Mouse (Mus musculus) layer of hippocampus, postnatal 10 days (tissue): Measurements from ENCODE around the gene Hyal1. TPM values are rescaled to one million over a fixed set of nuclear protein-coding genes. Genes with fewer than 3 reads are reported as not detected.
A peak's percentile ranks its signal among the peaks of the same experiment; 100 is the strongest.

Experiments used
- DNase-seq, 2 experiments: peaks; one replicate each; pipeline ENCODE4 v3.0.0; 2021; ENCODE audit warnings: low spot score in 2 of 2
- total RNA-seq, 2 experiments: library from RNA; stranded (reverse); gene quantifications; 2 replicates each; pipeline ENCODE4 v1.2.3; 2021

The Hyal1 gene
- total RNA-seq, 2 experiments from 2014 or later = 3.7 to 4.2 TPM

DNA sequence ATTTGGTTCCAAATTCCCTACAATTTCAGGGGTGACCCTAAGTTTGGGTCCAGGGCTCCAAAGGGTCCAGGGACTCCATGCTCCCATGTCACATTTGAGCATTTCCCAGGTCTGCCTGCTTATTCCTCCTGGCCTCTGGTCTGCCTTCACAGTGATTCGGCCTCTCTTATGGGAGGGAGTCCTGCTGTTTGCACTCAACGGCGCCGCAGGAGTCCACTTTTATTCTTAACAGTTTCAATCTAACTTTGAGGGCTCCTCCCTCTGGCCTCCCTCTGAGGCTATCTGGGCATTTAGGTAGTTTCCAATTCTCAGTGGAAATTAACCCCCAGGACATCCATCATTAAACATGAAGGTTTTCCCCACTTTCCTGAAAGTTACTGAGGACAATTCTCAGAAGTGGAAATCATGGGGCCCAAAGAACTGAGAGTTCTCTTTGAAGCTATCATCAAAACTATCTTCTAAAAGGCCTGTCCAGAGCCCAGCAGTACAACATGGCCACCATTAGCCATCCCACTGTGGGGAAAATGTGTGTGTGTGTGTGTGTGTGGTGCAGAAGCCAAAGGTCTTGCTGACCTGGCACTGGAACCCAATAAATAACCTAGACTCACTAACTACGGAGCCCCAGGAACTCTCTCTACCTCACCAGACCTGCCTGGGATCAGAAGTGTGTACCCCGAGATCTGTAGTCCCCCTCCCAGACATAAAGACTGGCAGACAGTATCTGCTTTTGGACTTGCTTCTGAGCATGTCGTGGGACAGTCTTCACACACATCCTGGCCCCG is 17.7 kb downstream of the Hyal1 start:
- no peak for DNase-seq

DNA sequence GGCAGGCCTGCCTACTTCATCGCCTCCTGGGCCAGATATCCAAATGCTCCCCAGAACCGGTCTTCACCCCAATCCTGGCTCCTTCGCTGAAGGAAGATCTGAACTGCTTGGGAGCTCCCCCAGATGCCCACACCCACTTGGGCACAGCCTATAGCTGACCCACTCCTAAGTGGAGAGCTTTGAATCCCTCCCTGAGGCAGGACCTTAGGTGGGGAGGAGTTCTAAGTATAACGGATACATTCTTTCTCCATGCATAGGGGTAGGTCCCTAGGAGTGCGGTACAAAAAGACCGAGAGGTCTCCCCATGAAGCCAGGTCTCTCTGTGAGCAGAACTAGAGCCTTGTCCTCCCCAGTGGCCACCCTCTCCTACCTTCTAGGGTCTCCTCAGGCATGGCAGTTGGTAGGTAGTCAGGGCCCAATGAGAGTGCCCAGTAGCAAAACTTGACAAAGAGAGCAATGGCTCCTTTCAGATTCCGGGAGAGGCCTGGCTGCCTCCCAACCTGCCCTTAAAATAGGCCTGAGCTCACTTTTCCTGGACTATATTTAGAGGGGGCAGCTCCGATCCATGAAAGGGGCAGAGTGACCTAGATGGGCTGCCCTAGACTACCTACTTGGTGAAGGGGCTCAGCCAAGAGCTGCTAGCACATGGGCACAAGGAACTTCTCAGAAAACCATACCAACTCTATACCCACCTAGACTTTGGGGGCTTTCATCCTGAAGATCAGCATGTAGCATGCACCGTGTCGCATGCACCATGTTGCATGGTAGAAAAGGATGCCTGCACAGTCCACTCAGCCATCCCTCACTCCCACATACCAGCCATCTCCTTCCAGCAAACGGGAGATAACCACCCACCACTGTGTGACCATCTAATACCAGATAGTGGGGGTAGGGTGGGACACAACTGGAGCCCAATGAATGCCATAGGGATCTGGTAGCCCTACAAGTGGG is 20.2 kb downstream of the Hyal1 start:
- DNase-seq = no peak

DNA sequence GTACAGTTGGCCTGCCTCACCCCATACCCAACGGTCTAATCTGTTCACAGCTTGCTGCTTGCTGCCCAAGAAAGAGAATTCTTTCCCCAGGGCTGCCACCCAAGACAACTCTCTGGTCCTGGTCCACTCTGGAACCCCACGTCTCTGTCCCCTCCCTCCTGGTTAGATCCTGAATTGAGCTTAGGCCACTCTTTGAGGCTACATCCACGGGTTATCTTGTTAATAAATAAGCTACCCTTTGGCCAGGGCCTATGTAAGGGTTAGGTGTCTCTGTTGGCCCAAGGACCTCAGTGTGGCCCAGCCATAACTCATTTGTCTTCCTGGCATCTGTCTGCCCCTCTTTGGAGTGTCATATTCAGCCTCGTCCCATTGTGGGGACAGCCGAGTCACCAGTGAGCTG is 21.7 kb downstream of the Hyal1 start:
- DNase-seq = no peak

DNA sequence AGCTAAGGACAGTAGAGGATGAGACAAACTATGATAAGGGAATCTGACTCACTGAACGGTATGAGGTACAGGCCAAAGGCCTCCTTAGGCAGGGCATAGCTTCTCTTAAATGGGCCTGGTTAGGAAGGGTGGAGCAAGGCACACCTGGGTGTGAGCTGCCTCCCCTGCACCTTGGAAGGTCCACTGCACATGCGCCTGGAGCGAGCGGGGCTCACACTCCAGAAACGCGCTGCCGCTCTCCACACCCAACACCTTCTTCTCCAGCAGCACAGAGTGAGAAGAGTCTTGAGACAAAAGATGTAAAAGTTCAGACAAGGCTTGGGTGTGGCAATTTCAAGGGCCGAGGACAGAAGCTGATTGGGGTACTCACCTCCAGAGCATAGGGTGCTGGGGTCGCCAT is 22.7 kb downstream of the Hyal1 start:
- no peak for DNase-seq

DNA sequence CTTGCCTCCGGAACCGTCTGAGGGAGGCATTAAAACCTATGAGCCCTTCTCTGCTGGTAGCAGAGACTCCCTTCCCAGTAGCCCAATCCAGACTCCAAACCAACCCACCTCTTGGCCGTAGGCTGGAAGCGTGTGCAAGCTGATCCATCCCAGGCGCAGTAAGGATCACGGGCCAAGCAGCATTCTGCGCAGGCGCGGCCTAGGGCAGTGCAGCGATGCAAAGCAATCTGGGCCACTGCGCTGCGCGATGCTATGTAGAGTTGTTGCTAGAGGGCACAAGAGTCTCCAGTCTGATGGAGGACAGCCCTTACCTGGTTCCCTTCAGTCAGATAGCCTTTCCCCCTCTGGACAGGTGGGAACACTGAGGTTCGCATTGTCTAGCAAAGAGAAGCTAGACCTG is 23.1 kb downstream of the Hyal1 start:
- DNase-seq = no peak

DNA sequence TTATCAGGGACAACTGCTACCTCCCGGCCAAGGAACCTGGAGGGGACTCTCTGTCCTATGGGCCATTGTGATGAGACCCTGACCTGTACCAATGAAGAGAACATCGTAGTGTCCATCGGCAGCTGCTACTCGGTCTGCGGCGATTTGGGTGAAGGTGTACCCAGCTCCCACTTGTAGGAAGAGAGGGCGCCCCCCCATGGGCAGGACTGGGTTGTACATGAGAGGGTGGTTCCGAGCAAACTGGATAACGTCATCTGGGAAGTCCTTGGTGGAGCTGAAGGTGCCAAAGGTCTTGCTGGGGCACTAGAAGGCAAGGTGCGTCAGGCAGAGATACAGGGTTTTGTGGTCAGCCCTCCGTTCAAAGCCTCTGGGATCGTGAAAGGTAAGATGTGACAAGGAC is 24.0 kb downstream of the Hyal1 start:
- no peak for DNase-seq

DNA sequence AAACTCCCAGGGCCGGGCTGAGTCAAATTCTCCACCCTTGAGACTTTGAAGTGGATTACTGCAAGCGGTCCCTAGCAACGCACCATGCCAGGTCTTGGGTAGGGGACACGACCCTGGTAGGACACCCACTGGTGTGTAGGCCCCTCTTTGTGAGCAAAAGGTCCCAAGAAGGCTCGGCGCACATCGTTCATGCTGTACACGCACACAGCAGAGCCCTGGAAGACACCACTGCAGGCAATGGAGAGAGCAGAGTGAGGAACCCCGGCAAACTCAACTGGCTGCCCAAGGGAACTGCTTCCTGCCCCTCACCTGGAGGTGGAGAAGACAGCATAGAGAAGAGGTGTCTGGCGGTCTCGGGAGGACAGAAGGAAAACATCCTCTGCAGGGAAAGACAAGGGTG is 24.5 kb downstream of the Hyal1 start:
- no peak for DNase-seq

DNA sequence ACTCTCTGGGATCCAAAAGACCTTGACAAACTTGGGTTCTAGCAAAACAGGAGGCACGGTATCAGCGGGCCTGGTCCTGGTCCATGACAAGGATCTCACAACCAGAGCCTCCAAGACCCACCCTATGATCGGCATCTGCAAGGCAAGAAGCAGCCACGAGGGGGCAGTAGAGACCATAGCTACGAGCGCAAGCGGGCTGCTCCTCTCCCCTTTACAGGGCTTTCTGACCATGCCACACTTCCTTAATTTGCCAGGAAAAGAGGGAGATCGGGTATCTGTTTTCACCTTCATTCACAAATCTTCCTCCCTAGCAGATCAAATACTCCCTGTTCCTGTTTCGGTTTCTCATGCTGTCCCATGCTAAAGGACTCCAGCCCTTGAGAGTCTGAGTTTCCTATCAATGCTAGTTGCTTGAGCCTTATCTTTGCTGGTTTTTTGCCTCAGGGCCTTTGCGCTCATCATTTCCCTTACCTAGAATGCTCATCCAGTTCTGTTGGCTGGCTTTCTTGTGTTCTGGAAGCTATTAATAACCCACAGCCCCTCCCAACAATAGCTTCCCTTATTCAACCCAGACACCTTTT is 25.4 kb downstream of the Hyal1 start:
- DNase-seq = peak; percentile 98 to 99

DNA sequence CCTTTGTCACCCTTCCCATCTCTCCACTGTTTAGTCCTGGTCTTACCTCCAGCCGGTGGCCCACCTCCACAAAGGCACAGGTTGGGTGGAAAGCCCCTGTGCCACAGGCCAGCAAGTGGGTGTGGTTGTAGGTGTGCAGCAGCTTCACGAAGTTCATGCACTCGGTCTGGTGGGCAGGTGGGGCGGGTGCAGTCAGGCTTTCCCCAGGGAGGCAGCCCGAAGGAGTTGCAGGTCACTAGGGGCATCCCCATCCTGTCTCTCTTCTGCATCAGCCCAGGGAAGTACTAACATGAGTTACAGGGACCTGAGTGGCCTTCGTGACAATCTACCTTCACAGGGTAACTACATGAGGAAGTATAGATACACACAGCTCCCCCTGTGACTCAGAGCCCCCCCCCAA is 26.5 kb downstream of the Hyal1 start:
- no peak for DNase-seq

DNA sequence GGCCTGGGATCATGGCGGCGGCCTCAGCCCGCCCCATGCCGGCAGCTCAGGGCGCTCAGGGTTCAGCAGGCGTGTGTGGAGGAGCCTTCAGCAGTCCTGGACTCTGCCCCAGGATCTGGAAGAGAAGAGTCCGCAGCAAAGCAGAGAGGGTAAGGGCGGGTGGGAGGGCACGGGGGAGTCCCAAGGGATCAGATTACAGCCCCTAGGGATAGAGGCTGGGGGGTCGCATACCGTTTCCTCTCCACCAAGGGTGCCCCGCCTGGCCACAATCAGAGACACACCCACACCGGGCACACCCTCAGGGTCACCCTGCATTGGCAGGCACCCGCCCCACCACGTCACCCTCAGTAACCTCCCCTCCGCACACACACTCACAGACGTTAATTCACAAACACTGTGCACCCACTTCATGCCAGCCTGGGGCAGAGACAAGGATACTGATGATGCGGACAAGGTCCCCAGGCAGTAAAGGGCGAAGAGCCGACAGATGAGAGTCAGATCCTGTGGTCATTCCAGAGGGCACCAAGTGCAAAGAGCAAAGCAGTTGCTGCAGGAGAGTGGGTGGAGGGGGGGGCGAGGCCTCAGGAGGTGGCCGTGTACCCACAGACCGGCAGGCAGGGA is 28.4 kb downstream of the Hyal1 start:
- DNase-seq = no peak

DNA sequence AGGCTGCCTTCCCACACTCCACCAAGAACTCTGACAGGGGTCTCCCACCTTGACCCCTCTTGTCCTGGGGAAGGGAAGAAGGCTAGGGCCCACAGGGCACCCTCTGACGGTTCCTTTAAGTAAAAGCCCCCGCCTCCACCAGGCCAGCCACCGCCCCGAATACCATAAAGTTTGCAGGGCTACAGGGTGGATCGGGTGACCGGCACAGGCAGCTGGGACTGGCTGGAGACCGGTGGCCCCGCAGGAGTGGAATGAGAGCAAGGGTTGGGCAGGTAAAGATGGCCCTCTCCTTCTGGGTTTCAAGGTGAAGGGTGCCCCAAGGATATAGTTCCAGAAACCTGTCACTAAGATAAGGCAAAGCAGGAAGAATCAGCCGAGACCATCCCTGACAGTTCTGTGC is 29.9 kb downstream of the Hyal1 start:
- DNase-seq = no peak

DNA sequence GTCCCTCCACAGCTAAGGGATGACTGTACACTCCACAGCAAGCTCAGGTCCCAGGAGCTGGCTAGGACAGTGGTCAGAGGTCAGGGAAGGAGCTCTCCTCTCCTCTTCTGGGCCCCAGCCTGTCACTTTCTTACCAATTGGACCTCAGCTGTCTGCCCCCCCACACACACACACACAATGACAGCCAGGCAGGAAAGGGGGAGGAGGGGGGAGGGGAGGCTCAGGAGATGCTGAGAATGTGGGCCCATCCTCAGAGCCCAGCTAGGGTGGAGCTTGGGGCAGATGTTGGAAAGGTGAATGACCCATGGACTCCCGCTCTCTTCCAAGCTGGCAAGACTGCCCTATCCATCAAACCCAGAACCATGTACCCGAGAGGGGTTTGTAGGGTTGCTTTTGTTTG is 30.3 kb downstream of the Hyal1 start:
- no peak for DNase-seq

DNA sequence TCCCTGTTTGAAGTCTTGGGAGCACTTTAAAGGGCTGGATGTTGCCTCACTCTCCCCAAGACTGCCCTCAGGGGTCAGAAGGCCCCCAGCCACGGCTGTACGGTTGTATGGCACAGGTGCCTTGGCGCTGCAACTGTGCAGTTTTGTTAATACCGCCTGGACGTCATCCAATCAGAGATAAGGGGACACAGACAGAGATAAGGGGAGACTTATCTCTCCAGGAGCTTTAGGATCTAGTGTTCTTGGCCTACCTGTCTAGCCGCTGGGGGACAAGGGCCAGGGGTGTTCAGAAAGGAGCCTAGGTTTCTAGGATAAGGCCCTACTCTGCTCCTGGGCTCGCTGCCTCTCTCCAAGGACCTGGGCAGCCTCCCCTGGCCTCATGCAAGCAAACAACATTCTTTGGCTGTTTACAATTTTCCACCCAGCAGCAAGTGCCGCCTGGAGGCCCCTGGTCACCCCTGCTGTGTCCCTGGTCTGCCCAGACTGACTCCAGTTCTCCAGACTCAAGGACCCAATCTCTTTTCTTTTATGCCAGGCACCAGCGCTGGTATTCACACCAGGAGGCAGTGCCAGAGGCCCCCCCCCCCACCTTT is 31.0 kb downstream of the Hyal1 start:
- DNase-seq = no peak

DNA sequence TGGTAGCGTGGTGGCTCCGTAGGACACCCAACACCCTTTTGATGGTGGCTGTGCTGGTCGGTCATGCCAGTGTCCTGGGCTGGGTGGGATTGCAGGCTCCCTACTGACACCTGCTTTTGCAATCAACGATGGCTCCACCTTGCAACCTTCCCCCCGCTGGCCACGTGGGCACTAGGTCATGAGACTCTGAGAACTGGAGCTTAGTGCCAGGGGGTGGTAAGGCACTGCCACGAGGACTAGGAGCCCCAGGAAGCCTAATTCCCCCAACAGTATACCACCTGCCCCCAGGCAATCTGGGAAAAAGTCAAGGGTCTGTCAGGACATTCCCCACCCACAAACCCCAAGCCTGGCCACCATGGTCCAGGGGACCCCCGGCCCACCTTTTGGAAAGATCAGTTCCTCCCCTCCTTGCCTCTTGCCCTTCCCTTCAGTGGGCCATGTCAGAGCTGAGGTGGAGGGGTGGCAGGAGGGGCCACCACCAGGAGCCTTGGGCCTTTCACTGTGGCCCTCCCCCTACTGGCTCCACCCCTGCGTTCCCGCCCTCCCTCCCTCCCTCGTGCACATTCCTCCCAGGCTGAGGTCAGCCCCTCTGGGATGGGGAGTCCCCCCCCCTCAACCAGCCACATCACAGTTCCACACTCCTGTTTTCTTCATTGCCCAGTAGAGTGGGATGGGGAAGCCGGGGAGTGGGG is 32.2 kb downstream of the Hyal1 start, which contains the start of gene Sema3b:
Sema3b (minus strand) TSS at position 489 of the 692 bp plus-strand sequence.
- DNase-seq = no peak

DNA sequence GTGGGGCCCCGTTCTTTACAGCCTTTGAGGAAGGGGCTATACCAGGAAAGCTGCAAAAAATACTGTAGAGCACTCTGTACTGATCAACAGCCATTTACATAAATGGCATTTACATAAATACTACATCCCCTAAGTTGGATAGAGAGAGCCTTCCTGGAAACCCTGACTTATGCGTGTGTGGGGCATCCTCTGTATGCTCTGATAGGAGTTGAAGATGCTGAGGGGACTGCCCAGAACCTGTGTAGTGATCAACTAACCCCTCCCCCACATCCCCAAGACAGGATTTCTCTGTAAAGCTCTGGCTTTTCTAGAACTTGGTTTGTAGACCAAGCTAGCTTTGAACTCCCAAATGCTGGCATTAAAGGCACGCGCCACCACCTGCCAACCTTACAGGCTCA is 32.7 kb downstream of the Hyal1 start:
- DNase-seq = no peak

DNA sequence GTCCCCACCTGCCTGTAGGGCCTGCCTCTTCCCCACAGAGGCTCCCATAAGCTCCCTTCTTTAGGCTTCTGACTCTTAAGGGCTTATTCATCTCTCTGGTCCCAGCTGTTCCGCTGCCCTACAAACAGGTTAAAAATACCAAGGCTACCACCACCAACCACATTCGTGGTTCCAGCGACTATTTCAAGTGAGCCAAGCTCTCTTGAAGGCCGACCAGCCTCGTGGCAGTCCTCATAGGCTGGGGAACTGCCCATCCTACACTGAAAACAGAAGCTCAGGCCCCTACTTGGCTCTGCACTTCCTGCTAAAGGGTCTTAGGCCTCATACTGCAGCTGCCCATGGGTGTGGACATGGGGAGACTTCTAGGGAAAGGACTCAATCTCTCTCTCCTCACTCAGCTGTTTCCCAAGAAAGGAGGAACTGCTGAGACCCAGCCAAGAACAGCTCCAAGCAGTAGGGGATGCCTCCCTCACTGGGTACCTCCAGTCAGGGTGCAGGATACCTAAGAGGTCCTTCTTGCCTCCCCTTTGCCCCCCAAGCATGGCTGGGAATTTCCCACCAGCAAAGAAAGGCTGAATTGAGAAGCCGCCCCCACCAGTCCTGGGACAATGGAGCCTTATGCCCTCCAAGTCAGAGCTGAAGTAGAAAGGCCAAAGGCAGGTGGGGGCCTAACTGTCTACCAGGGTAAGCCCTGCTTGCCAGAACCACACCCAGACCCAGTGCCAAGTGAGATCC is 34.9 kb downstream of the Hyal1 start:
- no peak for DNase-seq

DNA sequence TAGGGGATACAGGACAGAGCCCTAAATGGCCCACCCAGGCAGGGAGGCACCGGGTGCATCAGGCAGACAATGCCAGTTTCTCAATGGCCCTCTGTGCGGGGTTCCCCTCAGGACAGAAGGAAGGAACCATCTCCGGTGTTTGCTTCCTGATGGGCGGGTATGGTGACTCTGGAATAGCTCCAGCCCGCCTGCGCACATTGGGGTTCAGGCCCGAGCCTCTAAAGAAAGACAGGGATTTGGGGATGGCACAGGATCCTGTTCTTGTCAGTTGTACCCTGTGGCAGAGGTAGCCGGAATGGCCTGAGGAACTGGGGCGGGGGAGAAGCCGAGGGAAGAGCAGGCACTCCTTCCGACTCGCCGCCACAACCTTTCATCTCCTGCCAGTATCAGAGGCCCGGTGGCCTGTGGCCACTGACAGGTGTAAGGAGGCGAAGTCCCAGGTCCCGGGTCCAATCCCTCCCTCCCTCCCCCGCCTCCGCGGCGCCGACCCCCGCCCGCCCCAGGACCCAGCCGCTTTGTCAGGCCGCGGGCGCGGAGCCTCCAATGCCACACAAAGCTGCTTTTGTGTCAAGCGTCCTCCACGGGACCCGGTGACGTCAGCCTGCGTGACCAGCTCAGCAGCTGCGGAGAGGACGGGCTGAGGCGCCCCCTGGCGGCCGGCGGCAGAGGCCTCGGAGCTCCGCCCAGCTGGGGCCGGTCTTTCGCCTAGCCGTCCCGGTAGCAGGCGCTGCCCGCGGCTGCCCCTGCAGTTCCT is 35.6 kb downstream of the Hyal1 start:
- DNase-seq = peak; percentile 99 to 100

DNA sequence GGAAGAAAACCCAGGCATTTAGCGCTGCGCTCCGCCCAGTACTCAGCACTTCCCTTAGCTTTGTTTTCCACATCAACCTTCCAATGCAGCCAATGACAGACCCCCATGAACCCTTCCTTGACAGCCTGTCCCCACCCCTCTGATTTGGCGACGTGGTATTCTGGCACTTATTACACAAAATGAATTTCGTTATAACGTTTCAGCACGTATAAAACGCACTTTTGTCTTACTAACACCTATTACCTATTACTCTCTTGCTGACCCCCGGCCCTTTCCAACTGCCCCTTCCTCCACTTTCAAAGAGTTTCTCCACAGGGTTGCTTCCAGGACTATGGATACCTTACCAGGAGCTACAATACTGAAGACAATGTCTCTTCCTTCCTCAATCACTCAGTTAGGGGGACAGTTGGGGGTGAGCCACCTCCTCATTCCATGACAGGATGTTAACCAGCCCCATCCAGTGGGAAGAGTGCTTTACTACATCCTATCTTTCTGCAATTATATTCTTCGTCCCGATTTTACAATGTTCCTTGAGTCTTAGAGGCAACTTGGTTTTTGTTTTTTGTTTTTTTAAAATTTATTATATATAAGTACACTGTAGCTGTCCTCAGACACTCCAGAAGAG is 36.3 kb downstream of the Hyal1 start:
- DNase-seq = peak in 1 of 2 experiments; percentile 47

DNA sequence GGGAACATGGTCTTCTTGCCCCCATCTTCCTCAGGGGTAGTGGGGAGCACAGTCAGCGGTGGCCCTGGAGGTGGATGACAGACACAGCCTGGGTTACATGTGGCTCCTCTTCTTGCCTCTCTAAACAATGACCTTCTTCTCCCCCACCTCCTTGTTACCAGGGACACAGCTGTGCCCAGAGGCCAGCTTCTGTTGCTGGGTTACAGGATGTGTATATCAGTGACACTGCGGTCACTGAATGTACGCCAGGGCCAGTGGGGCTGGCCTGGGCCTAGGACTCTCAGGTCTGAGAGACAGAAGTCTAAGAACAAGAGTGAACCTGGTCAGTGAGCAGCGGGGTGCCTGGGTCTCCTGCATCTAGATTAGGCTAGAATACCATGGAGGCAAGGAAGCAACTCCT is 38.3 kb downstream of the Hyal1 start:
- no peak for DNase-seq
